Mouse (Mus musculus): ENCODE results near the gene Cask. TPM values are rescaled to one million over a fixed set of nuclear protein-coding genes. Genes with fewer than 3 reads are reported as not detected.

Gene Cask
- total RNA-seq, 2 experiments from 2014 or later, result 16.8 to 17.3 TPM

DNA sequence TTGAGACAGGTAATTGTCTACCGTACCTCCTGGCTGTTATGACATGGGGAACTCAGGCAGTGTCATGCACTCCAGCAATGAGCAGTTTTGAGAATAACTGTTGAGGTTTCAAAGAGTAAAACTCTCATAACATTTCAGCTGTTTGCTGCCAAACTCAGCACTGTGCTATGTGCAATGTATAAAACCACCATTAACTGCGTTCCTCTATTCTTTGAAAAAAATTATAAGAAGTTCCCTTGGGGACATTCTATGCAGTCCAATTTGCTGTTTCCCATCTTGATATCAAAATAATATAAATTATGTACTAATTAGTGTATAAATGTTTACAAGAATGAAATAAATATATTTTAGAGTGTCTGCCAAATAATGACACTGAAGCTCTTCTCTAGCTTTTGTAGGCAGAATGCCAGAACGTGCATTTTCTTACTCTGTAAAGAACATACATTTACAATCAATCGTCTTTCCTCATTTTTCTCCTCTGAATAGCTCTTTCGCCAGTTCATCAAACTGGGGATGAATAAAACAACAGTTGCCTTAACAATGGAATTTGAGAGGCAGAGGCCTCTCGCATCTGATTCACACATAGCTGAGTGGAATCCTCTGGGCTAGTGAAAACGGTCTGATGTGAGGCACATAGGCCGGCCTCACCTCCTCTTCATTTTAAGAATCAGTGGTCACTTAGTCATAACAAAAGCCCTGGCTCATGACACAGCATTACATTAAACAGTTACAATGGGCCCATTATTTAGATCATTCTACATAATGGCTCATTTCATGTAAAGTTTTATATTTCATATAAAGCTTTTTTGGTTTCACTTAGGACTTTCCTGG, 125.4 kb downstream of the Cask start:
- no peak for DNase-seq
- intact Hi-C loops (cut with DNase I), result loop anchor here (10.0 kb wide), 1 partner anchor 119 kb away; no protein-coding TSS in a partner anchor

DNA sequence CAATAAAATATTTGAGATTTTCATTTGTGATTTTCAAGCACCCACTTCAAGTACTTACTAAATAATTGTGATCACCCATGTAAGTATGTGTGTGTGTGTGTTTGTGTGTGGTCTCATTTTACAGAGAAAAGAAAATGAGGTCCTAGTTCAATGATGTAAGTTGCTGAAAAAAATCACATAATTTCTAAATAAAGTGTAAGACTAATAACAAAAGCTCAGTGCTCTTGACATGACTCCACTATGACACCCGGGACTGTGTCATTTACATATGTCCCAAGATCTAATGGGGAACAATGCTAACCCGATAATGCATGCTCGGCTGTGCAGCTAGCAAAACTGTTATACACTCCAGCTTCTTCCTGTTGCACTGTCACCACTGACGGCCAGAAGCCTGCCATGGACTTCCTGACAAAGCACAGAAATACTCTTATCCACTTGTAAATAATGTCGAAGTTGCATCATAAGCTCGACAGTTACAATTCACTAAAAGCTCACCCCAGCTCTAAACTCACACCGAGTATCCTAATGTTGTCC, 130.8 kb downstream of the Cask start:
- intact Hi-C loops (cut with DNase I), result loop anchor here (10.0 kb wide), 1 partner anchor 124 kb away; no protein-coding TSS in a partner anchor
- peak in 1 of 2 experiments; percentile 8 for DNase-seq

DNA sequence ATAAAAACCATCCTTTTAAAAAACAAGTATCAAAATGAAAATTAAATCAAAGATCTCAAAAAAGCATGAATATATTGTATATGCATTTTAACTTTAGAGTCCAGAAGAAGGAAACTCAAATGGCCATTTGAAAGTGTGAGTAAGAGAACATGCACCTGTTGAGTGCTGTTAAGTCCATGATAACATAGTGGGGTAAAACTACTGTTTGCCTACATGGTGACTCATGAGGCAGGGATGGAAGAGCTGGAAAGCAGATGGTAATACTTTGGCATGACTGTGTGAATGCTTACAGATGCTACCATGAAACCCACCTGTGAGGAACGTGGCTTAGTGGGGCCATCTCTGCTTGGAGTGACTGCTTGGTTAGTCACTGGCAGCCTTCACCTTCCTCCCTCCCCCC, 132.9 kb downstream of the Cask start:
- DNase-seq, result no peak
- intact Hi-C loops (cut with DNase I), result no loop called here

DNA sequence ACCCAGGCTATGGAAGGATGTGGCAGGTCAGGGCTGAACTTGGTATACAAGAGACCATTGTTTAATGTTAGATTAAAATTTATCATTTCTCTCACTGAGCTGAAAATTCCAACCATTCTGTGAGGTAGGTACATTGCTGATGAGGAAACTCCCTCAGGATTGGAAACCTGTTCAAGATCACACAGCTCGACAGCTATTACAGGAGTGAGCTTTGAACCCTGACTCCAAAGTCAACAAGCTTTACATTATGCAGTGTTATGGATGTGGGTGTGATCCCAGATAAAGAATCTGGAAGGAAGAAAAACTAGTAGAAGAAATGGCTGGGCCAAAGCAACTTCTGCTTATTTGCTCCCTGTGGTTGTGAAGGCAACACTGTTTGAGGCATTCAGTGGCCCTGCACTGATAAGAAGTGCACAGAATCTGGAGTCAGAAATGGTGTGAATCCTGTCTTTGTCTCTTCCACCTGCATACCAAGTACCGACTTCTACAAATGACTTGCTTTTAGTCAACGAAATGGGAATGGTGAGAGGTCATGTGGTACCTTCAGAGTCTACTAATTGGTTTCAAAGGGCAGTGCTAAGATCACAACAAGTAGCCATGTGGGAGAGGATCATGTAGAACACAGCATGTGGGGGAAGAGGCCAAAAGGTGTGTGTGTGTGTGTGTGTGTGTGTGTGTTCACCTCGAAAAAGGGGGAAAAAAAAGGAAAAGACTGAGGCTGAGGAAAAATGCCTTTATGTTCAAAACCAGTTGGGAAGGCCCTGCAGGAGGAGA, 134.2 kb downstream of the Cask start:
- DNase-seq, result no peak
- intact Hi-C loops (cut with DNase I), result no loop called here

DNA sequence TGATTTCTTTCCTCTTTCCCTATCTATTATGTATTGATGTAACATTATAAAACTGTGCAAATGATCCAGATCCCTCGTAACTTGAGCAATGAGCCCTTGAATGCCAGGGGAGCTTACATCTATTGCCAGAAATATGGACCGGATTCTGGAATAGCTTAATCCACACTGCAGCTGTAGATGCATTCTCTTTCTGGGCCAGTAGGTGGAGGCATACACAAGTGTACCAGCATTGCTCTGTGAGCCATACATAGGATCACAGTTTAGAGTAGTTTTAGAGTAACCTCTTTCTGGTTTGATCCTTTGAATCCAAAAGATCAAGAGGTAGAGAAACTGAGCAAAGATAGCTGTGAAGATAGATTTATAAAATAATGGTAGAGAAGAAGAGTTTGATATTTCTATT, 141.0 kb downstream of the Cask start:
- peak; percentile 36 to 70 for DNase-seq

DNA sequence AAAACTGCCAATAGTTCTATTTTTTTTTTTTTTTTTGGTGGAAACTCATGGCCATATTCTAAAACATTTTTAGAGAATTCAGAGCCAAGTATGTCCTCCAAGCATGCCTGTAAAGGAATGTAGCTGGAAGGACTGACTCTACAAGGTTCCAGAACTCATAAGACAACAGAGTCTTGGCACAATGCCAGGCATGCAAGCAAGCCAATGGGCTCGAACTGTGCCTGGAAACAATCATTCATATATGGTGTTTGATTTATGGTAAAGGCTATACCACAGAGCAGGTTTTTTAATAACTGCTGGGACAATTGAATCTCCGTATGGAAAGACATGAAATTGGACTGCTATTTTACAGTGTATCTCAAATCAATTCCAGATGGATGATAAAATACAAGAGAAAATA, 146.1 kb downstream of the Cask start:
- intact Hi-C loops (cut with DNase I), result no loop called here
- DNase-seq, result peak in 1 of 2 experiments; percentile 25

More for the DNA sequence above, 141.0 kb downstream of the Cask start:
- intact Hi-C loops (cut with DNase I), result no loop called here

DNA sequence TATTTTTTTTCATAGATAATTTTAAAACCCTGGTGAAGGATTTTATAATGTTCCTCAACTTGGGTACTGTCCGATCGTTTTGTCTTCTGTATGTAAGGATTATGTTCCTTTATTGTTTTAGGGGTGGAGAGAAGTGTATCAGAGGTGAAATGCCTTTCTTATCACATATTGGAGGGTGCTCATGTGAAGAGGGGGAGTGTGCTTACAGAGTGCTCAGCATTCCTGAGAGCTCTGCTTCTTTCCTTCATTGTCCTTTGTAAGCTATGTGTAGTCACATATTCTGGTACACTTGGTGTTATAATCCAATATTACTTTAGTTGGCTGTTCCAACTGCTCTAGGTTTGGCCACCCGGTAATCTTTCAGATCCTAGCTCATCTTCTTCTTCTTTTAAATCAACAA, 150.5 kb downstream of the Cask start:
- DNase-seq, result no peak
- intact Hi-C loops (cut with DNase I), result no loop called here

DNA sequence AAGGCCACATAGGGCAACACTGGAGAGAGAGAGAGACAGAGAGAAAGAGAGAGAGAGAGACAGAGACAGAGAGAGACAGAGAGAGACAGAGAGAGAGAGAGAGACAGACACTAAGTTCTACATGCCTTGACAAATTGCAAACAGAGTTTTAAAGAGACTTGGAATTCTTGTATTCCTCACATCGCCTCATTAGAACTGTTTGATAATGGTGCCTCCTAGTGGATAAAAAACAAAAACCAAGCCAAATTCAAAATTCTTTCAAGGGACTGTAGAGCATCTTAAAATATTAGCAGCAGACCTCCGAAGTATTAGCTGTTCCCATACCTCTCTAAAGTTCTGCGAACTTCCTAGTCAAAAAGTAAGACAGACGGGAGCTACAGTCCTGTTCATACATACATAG, 159.3 kb downstream of the Cask start:
- no peak for DNase-seq
- intact Hi-C loops (cut with DNase I), result no loop called here

DNA sequence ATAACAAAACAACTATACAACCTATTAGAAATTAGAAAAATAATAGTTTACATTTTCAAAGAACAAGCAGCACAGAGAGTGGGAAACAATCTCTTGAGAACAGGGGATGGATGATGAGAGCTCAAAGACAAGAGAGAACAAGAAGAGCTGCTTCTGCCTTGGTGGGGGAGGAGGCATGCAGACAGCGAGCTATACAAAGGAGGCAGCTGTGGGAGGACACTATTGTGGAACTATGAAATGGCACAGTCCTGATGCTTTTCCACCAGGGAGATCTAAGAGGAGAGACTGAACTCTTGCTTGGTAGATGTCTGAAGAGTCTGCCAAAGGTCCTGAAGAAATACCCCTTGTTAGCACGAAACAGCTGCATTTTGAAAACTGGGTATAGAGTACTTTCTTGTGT, 162.8 kb downstream of the Cask start:
- intact Hi-C loops (cut with DNase I), result no loop called here
- no peak for DNase-seq

DNA sequence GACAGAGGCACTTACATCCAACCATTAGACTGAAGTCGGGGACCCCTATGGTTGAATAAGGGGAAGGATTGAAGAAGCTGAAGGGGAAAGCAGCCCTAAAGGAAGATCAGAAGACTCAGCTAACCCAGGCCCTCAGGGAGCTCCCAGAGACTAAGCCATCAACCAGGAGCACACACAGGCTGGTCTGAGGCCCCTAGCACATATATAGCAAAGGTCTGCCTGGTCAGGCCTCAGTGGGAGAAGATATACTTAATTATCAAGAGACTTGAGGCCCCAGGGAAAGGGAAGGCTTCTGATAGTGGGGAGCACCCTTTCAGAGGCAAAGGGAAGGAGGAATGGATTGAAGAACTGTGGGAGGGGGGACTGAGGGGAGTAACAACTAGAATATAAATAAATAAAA, 164.6 kb downstream of the Cask start:
- no peak for DNase-seq
- intact Hi-C loops (cut with DNase I), result no loop called here

DNA sequence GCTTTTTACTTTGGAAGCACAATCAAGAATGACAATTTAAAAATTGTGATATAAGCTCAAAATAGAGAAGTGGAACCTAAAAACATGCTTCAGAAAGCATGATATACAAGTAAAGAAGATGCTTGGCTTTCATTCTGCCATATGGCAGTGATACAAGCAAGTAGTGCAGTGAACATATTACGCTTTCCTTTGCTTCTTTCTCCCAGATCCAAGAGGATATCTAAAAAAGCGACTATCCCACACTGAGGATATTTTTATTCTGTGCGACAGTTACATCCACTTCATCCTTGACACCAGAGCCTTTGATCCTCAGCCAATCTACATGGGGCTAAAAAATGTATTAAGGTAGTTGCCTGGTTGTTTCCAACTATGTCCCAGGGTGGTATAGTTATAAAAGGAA, 169.4 kb downstream of the Cask start:
- intact Hi-C loops (cut with DNase I), result no loop called here
- no peak for DNase-seq

DNA sequence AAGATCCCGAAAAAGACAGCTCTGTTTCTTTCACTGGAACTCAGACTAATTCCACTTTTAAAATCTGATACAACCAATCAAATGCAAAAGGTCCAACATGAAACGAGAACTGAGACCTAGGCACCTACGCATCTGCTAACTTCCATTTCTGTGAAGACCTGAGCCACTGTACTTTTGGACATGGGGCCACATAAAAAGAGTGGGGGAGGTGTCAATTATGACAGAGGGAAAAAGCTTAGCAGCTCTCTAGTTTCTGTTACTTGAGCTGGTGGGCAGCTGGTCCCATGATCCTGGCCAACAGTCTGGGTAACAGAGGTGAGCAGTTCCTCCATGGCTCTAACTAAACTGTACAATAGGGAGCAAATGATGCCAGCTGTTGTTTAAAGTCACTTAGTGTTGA, 178.2 kb downstream of the Cask start:
- intact Hi-C loops (cut with DNase I), result no loop called here

DNA sequence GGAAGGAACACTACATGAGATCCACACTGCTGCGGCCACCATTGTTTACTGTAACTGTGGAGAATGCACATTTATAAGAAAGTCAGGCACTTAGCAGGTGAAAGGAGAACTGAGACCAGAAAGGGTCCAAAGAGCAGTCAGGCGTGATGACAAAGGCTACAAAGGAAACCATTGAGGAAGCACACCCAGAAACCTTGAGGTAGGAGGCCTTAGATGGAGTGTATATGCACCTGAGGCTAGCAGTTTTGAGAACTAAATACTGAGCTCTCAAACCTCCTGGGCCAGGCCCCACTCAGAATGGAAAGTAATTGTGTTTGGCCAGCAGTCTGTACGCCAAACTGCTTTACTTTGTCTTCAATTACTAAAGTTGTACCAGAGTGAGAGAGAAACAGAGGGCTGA, 180.8 kb downstream of the Cask start:
- intact Hi-C loops (cut with DNase I), result no loop called here
- DNase-seq, result no peak

More for the DNA sequence above, 178.2 kb downstream of the Cask start:
- no peak for DNase-seq

DNA sequence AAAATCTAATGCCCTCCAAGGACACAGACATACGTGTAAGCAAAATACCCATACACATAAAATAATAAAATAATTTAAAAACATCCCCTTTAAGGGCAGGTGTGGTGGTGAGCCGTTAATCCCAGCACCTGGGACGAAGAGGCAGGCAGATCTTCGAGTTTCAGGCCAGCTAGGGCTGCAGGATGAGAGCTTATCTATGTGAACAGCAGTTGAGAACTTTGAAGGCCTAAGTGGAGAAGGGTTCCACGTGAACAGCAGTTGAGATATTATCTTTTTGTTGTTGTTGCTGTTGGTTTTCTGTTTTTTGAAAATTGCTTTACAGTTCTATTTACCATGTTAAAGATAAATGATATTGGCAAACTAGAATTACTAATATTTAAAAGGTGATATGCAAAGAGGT, 182.3 kb downstream of the Cask start:
- intact Hi-C loops (cut with DNase I), result no loop called here
- no peak for DNase-seq

DNA sequence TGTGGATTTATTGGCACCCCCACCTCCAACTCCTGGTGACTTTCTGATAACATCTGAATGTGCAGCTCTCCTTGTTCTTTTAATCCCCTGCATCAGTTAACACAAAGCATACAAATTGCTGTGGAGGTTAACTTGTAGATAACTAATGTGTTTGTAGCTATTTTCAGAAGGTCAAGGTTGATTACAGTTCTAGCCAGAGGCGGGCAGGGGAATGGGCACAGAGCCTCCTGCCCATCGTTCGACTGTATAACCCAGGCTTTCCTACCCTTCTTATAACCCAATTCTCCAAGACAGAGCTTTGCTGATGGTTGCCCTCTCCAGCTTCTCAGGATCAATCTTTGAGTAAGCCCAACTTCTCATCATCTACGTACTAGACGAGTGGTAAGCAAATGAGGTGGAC, 190.1 kb downstream of the Cask start, which contains the start of gene Gpr82:
Gpr82 (plus strand) TSS at position 301 of the 400 bp plus-strand sequence.
- DNase-seq, result no peak
- intact Hi-C loops (cut with DNase I), result no loop called here

DNA sequence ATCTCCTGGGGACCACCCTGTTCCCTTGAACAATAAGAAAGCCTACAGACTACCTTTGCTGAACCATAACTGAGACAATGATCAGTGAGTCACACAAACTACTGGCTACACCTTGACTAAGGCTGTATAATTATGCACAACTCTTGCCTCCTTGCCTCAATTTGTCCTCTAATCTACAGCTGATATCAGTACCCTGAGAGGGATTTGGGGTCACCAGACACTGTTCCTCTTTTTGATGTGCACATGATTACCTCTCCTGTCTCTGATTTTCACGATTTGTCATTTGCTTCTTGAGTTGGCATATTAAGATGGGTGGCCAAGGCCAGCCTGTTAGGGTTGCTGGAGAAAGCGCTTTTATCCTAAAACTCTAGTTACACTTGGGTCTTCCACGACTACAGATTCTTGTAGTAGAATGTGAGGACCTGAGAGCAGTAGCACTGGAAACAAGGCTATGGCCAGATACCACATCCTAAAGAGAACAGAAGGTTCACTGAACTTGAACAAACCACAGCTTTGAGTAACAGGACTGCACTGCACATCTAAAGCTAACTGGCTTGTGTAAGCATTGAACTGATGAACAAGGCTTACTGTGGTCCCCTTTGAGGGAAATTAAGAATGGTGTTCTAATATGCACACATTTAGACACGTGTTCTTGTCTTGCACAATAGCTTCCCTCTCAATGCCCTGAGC, 191.8 kb downstream of the Cask start:
- intact Hi-C loops (cut with DNase I), result loop anchor here (5.0 to 10.0 kb wide), 5 partner anchors 132 to 982 kb away; partner anchors contain the start of gene Ddx3x
- DNase-seq, result no peak

DNA sequence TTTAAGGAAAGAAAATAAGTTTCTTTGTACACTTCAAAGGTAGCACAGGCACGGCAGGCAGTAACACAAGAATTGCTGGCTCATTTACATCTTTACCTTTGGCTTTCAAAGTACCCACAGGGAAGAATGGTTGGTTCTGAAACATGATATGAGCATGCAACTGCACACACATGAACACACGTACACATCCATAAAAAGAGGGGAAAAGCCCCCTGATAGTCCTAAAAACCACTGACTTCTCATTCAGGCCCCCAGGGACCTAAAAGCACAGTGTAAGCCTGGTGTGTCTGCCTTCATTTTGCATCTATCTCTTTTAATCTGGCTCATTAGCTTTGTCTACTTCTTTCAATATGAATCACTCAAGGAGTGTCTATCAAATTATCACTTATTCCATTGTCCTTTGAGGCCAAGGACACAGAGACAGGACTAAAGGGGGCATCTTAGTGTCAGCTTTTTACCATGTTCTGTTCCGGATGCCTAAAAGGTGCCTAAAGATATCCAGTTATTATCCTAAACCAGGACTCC, 192.5 kb downstream of the Cask start:
- DNase-seq, result no peak
- intact Hi-C loops (cut with DNase I), result loop anchor here (5.0 to 10.0 kb wide), 5 partner anchors 131 to 981 kb away; partner anchors contain the start of gene Ddx3x

DNA sequence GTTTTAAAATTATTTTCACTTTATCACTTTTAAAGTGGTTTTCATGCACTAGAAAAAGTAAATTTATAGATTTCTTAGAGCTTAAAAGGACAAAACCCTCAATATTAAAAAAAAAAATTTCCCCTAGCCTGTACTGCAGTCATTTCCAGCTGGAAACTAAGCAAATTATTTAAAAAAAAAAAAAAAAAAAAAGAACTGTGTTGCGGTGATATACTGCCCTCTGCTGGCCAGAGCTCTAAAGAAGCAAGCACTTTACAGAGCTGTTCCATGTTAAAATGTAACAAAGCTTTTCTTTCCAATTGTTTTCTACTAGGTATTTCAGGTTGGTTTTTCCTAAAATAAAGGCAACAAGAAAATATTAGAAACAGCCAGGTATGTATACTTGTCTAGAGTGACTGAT, 194.4 kb downstream of the Cask start:
- peak; percentile 56 to 70 for DNase-seq
- intact Hi-C loops (cut with DNase I), result loop anchor here (2.0 to 10.0 kb wide), 7 partner anchors 129 to 979 kb away; partner anchors contain the start of gene Ddx3x

DNA sequence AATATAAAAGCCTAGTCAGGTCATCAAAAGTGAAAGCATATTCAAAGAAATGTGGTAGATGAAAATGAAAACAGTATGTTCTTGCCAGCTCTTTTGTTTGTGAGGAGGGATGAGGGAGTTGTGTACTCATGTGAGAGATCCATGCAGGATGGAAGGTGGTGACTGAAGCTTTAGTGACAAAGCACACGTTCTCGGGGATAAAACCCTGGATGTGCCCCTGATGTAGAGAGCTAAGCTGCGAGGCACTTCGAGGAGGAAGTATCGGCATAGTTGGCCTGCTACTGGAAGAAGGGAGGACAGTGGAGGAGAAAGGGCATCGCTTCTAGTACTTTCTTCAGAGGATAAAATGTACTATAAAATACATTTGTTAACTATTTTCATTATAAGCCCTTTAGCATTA, 195.3 kb downstream of the Cask start:
- no peak for DNase-seq
- intact Hi-C loops (cut with DNase I), result loop anchor here (2.0 to 10.0 kb wide), 7 partner anchors 129 to 979 kb away; partner anchors contain the start of gene Ddx3x

DNA sequence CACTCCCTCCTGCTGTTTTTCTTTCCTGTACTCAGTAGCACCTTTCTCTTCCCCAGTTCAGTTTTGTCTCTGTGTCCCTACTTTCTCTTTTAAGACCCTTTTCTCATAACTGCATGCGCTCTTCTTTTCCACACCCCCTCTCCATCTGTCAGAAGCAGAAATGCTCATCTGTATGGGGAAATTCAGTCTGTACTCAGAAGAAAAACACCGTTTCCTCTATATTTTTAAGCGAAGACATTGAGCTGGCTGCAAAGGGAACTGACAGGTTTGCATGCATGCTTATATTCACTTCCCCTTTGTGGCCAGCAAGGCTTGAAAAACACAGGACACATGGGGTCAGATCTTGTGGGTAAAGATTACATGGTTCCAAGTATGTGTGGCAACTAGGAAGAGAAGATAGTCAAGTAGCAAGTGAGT, 196.2 kb downstream of the Cask start:
- intact Hi-C loops (cut with DNase I), result loop anchor here (5.0 to 10.0 kb wide), 5 partner anchors 128 to 978 kb away; partner anchors contain the start of gene Ddx3x
- no peak for DNase-seq

All from heart, postnatal 14 days (tissue).